Mouse (Mus musculus) kidney, postnatal 0 days (tissue): ENCODE measurements around the gene Celsr1. TPM values are rescaled to one million over a fixed set of nuclear protein-coding genes. Genes with fewer than 3 reads are reported as not detected.

Experiments
- ATAC-seq: fragments of 200-750 bp; cut with Nextera tagmentation; replicated peaks from 2 replicates; pipeline ENCODE4 v1.8.0; 2017; ENCODE audit warnings: low read depth, moderate number of reproducible peaks, moderate TSS enrichment, moderate library complexity; ENCODE audit not compliant: low FRiP score
- DNase-seq: peaks from one replicate; pipeline ENCODE4 v3.0.0-alpha.2; 2016; ENCODE audit warnings: low spot score
- H3K27ac ChIP-seq: fragments of 300-500 bp; sonication (generic); 2 replicates; pipeline ENCODE4 v1.5.1; 2014; ENCODE audit warnings: mild to moderate bottlenecking
- H3K27me3 ChIP-seq: fragments of 300-500 bp; sonication (generic); 2 replicates; pipeline ENCODE4 v1.6.1; 2014; ENCODE audit warnings: low read length, mixed read lengths; ENCODE audit not compliant: insufficient read depth
- H3K36me3 ChIP-seq: fragments of 300-500 bp; sonication (generic); 2 replicates; pipeline ENCODE4 v1.6.1; 2014; ENCODE audit warnings: low read length, mixed read lengths; ENCODE audit not compliant: insufficient read depth
- H3K4me1 ChIP-seq: fragments of 300-500 bp; sonication (generic); replicated peaks from 2 replicates; pipeline ENCODE4 v1.6.1; 2014; ENCODE audit warnings: antibody characterized with exemption, low read length, mixed read lengths; ENCODE audit not compliant: insufficient read depth
- H3K4me2 ChIP-seq: fragments of 300-500 bp; sonication (generic); 2 replicates; pipeline ENCODE4 v1.6.1; 2014; ENCODE audit warnings: mild to moderate bottlenecking, low read length, moderate library complexity, mixed read lengths
- H3K4me3 ChIP-seq: fragments of 300-500 bp; sonication (generic); replicated peaks from 2 replicates; pipeline ENCODE4 v1.5.1; 2014; ENCODE audit warnings: low read depth, low read length
- H3K9ac ChIP-seq: fragments of 300-500 bp; sonication (generic); 2 replicates; pipeline ENCODE4 v1.6.1; 2014; ENCODE audit warnings: low read depth, low read length
- H3K9me3 ChIP-seq: fragments of 300-500 bp; sonication (generic); replicated peaks from 2 replicates; pipeline ENCODE4 v1.6.1; 2016; ENCODE audit warnings: low read length, inconsistent platforms, mixed read lengths
- CTCF ChIP-seq: IDR thresholded peaks from 2 replicates; pipeline ENCODE4 v1.5.1; 2016; ENCODE audit warnings: antibody characterized with exemption, low read depth, mild to moderate bottlenecking, moderate library complexity
- WGBS: fragments of 180-500 bp; shearing (Covaris S2); extraction: QIAGEN DNeasy Blood & Tissue Kit; methylation state at CpG from one replicate; pipeline ENCODE4 v1.1.7; 2014; 5-methylcytosine and 5-hydroxymethylcytosine counted together
- polyA plus RNA-seq: library from polyadenylated mRNA; unstranded; fragments of >200 nt; fragmentation: Nextera tagmentation; extraction: Ambion mirVana; gene quantifications from 2 replicates; pipeline ENCODE4 v1.2.1, GENCODE M21; 2015

Gene Celsr1
- polyA plus RNA-seq, 1 experiment from 2014 or later: 2.9 TPM

DNA sequence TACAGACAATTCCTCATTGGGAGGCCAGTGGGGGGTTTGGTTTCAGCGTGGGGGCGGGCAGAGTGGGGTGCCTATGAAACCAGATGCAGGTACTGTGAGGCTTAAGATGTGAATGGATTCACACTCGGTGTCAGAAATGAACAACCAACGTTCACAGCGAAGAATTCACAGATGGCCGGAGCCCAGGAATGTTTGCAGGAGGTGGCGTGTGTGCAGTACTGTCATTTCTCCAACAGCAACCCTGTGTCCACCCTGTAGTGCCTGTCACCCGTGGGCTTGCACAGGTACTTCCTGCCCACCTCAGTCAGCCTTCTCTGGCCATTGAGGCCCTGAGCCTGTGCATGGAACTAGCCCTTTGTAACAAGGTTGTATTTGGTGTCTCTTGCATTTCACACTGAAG is 85.6 kb downstream of the Celsr1 start:
- Histone ChIP-seq H3K4me3 (no peak overlapping the region), H3K9me3 (no peaks in the 10 kb centered on the region), H3K36me3 (no peaks in the 10 kb centered on the region), H3K9ac (0 out of 2 replicates have a peak overlapping the region, but pooled peaks have one; percentile 13), H3K4me1 (peaks cover 10% of the 10 kb centered on the region), H3K27ac (peak overlapping the region; percentile 16; the same call in 1 of the 2 replicates), H3K27me3 (no peaks in the 10 kb centered on the region), H3K4me2 (no peak overlapping the region)
- WGBS: 35% methylated on average over 8 of the region's 8 CpGs
- no peak for ATAC-seq
- no peak for TF ChIP-seq CTCF
- no peak for DNase-seq

DNA sequence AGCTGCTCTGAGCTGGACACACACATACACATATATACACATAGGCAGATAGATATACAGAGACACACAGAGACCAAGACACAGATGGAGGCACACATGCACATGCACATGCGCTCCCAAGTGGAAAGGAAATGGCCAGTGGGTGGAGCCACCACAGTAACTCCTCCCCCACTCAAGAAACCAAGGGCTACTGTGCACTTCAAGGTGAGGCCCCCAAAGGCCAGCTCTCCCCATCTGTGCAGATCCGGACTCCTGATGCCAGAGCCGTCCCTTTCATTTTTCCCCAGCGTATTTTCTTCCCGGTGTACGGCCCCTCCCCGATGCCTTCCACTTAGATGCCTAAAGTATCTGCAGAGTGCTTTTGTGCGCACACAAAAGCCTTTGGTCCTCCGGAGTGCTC is 86.0 kb downstream of the Celsr1 start:
- DNase-seq: no peak
- no peaks in the 10 kb centered on the region for H3K9me3 ChIP-seq
- H3K4me3 ChIP-seq: no peak overlapping the region
- H3K4me1 ChIP-seq: peaks cover 10% of the 10 kb centered on the region
- no peak overlapping the region for H3K4me2 ChIP-seq
- 53% methylated on average over 9 of the region's 9 CpGs for WGBS
- no peaks in the 10 kb centered on the region for H3K27me3 ChIP-seq
- no peaks in the 10 kb centered on the region for H3K36me3 ChIP-seq
- H3K27ac ChIP-seq: peak overlapping the region; percentile 16; the same call in 1 of the 2 replicates
- 0 out of 2 replicates have a peak overlapping the region, but pooled peaks have one; percentile 13 for H3K9ac ChIP-seq
- TF ChIP-seq CTCF: peak; percentile 31
- ATAC-seq: no peak

DNA sequence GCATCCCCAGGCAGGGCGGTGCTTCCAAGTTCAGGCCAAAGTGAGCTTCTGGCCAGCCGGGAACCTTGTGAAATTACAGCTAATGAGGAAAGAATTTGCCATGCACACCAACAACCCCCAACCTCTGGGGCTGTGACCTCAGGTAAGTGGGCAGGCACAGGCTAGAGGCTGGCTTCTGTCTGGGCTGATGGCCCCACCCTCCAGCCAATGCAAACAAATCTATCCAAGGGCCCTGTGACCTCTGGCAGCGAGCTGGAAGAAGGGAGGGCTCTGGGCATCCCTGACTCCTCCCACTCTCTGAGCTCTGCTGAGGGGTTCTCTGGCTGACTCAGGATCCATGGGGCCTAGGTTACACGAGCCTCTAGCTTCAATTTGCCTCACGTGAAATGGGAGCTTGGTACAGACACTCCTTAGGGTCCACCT is 97.9 kb downstream of the Celsr1 start:
- peak; percentile 85 for ATAC-seq
- no peaks in the 10 kb centered on the region for H3K9me3 ChIP-seq
- DNase-seq: peak; percentile 79
- no peak overlapping the region for H3K4me2 ChIP-seq
- no peak overlapping the region for H3K4me3 ChIP-seq
- H3K27ac ChIP-seq: peak overlapping the region; percentile 57; the same call in 1 of the 2 replicates
- 0 out of 2 replicates have a peak, but pooled peaks cover 5% of the 10 kb centered on the region for H3K36me3 ChIP-seq
- peaks cover 4% of the 10 kb centered on the region; the same call in 1 of the 2 replicates for H3K4me1 ChIP-seq
- H3K27me3 ChIP-seq: no peaks in the 10 kb centered on the region
- WGBS: 14% methylated on average over 5 of the region's 5 CpGs
- H3K9ac ChIP-seq: no peak overlapping the region
- TF ChIP-seq CTCF: no peak

DNA sequence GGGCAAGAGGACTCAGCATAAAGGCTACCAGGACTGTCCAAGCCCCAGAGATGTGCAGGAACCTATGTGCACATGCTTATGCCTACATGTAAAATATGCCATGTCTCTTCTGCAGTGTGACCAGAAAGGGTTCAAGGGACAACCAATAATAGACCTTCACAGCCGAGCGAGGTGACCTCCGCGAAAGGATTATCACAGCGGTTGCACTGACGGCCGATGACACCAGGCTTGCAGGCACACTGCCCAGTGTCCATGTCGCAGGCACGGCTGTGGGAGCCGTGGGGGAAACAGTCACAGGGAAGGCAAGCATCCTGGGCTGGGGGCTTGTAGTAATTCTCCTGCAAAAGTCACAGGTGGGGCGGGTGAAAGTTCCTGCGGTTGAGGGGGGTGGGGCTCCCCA is 105.4 kb downstream of the Celsr1 start:
- no peak for TF ChIP-seq CTCF
- no peak overlapping the region for H3K4me3 ChIP-seq
- WGBS: 82% methylated on average over 12 of the region's 12 CpGs
- ATAC-seq (no peak), DNase-seq (no peak)
- H3K4me2 ChIP-seq: no peak overlapping the region
- H3K36me3 ChIP-seq: 0 out of 2 replicates have a peak, but pooled peaks cover 30% of the 10 kb centered on the region
- H3K9me3 ChIP-seq: no peaks in the 10 kb centered on the region
- no peak overlapping the region for H3K9ac ChIP-seq
- no peaks in the 10 kb centered on the region for H3K27me3 ChIP-seq
- H3K27ac ChIP-seq: no peak overlapping the region
- H3K4me1 ChIP-seq: no peaks in the 10 kb centered on the region

DNA sequence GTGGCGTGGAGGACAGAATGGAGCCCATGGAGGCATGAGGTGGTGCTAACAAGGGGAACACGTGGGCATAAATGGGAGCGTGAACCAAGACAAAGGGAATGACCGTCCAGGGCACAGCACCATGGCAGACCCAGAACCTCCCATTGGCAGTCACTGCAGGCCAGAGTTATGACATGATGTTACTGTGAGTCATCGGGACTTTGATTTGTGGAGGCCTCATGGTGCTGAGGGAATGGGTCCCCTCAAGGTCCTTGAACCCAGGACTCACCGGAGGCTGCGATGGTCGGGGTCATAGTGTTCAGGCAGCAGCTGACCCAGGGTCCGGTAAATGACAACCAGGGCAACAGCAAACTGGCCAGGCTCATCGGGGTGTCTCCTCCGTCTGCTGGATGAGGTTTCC is 111.7 kb downstream of the Celsr1 start:
- Histone ChIP-seq H3K27ac (no peak overlapping the region), H3K4me1 (no peaks in the 10 kb centered on the region), H3K9me3 (no peaks in the 10 kb centered on the region), H3K27me3 (no peaks in the 10 kb centered on the region), H3K9ac (no peak overlapping the region), H3K4me2 (no peak overlapping the region), H3K4me3 (no peak overlapping the region), H3K36me3 (0 out of 2 replicates have a peak, but pooled peaks cover 20% of the 10 kb centered on the region)
- ATAC-seq (no peak), DNase-seq (no peak)
- no peak for TF ChIP-seq CTCF
- WGBS: 91% methylated on average over 11 of the region's 11 CpGs

DNA sequence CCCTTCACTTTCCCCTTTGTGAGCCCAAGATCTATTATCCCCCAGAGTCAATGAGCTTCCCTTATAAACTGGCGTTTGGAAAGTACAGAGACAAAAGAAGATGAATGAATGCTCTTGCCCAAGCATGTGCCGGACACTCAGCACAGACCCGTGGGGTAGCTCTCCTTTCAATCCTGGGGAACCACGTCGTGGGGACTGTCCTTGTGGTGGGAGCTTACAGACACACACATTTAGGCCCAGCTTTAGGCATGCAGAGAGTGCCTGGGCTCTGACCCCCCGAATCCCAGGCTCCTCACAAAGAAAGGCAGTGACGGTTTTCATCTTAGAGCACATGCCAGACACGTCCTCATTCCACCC is 113.7 kb downstream of the Celsr1 start:
- DNase-seq: no peak
- no peak for ATAC-seq

More for the DNA sequence above, 113.7 kb downstream of the Celsr1 start:
- no peaks in the 10 kb centered on the region for H3K4me1 ChIP-seq
- H3K27me3 ChIP-seq: no peaks in the 10 kb centered on the region
- H3K9me3 ChIP-seq: no peaks in the 10 kb centered on the region
- H3K27ac ChIP-seq: no peak overlapping the region
- TF ChIP-seq CTCF: no peak
- no peak overlapping the region for H3K4me2 ChIP-seq
- H3K36me3 ChIP-seq: 0 out of 2 replicates have a peak, but pooled peaks cover 14% of the 10 kb centered on the region
- H3K4me3 ChIP-seq: no peak overlapping the region
- H3K9ac ChIP-seq: no peak overlapping the region
- 85% methylated on average over 8 of the region's 8 CpGs for WGBS
